Mouse (Mus musculus) heart, embryonic 15.5 days (tissue): ENCODE data around the gene 1700029H14Rik. TPM values are rescaled to one million over a fixed set of nuclear protein-coding genes. Genes with fewer than 3 reads are reported as not detected.

Experiments used
- ATAC-seq: fragments of 200-750 bp; cut with Nextera tagmentation; replicated peaks from 2 replicates; pipeline ENCODE4 v1.8.0; 2017; ENCODE audit warnings: low read depth, moderate TSS enrichment; ENCODE audit not compliant: insufficient number of reproducible peaks, insufficient read depth, low FRiP score
- H3K27ac ChIP-seq: fragments of 300-500 bp; sonication (generic); 2 replicates; pipeline ENCODE4 v1.5.1; 2015; ENCODE audit warnings: mild to moderate bottlenecking, inconsistent platforms
- H3K27me3 ChIP-seq: fragments of 300-500 bp; sonication (generic); 2 replicates; pipeline ENCODE4 v1.6.1; 2015; ENCODE audit warnings: inconsistent platforms
- H3K36me3 ChIP-seq: fragments of 300-500 bp; sonication (generic); 2 replicates; pipeline ENCODE4 v1.6.1; 2015; ENCODE audit warnings: mild to moderate bottlenecking, inconsistent platforms
- H3K4me1 ChIP-seq: fragments of 300-500 bp; sonication (generic); replicated peaks from 2 replicates; pipeline ENCODE4 v1.6.1; 2015; ENCODE audit warnings: inconsistent platforms
- H3K4me2 ChIP-seq: fragments of 300-500 bp; sonication (generic); 2 replicates; pipeline ENCODE4 v1.6.1; 2015; ENCODE audit warnings: inconsistent platforms, mild to moderate bottlenecking, moderate library complexity
- H3K4me3 ChIP-seq: fragments of 300-500 bp; sonication (generic); 2 replicates; pipeline ENCODE4 v1.5.1; 2015; ENCODE audit warnings: mild to moderate bottlenecking, inconsistent platforms
- H3K9ac ChIP-seq: fragments of 300-500 bp; sonication (generic); 2 replicates; pipeline ENCODE4 v1.6.1; 2015; ENCODE audit warnings: mild to moderate bottlenecking, inconsistent platforms
- H3K9me3 ChIP-seq: fragments of 300-500 bp; sonication (generic); replicated peaks from 2 replicates; pipeline ENCODE4 v1.6.1; 2016; ENCODE audit warnings: inconsistent platforms
- WGBS: fragments of 180-500 bp; shearing (Covaris S2); methylation state at CpG from one replicate; pipeline ENCODE4 v1.1.7; 2015; ENCODE audit warnings: mixed read lengths; 5-methylcytosine and 5-hydroxymethylcytosine counted together
- polyA plus RNA-seq: library from polyadenylated mRNA; unstranded; fragments of >200 nt; fragmentation: Nextera tagmentation; extraction: Ambion mirVana; gene quantifications from 2 replicates; pipeline ENCODE4 v1.2.1, GENCODE M21; 2015

Gene 1700029H14Rik
- polyA plus RNA-seq, 1 experiment from 2014 or later: not detected

- H3K36me3 ChIP-seq: peaks cover 17% of the 10 kb centered on the region
Observed at GRCm38 (mm10) chr8:13593340-13593739, 31.1 kb upstream of the 1700029H14Rik start.

GRCm38 (mm10) chr8:13591246-13591645 lies 29.0 kb upstream of the 1700029H14Rik start:
- Histone ChIP-seq H3K36me3 (peaks cover 7% of the 10 kb centered on the region; the same call in 1 of the 2 replicates), H3K4me1 (no peaks in the 10 kb centered on the region), H3K4me2 (no peak overlapping the region), H3K9ac (no peak overlapping the region), H3K27me3 (no peaks in the 10 kb centered on the region), H3K4me3 (no peak overlapping the region), H3K9me3 (no peaks in the 10 kb centered on the region), H3K27ac (no peak overlapping the region)
- no peak for ATAC-seq
- 89% methylated on average over 6 of the region's 6 CpGs for WGBS

More at GRCm38 (mm10) chr8:13593340-13593739, 31.1 kb upstream of the 1700029H14Rik start:
- no peak overlapping the region for H3K27ac ChIP-seq
- no peak overlapping the region for H3K4me2 ChIP-seq
- H3K9ac ChIP-seq: no peak overlapping the region
- ATAC-seq: no peak
- H3K4me1 ChIP-seq: peaks cover 9% of the 10 kb centered on the region
- no peaks in the 10 kb centered on the region for H3K27me3 ChIP-seq
- H3K9me3 ChIP-seq: no peaks in the 10 kb centered on the region
- WGBS: 76% methylated on average over 8 of the region's 8 CpGs
- H3K4me3 ChIP-seq: no peak overlapping the region

GRCm38 (mm10) chr8:13589071-13589470 lies 26.8 kb upstream of the 1700029H14Rik start:
- Histone ChIP-seq H3K36me3 (peaks cover 20% of the 10 kb centered on the region), H3K27me3 (no peaks in the 10 kb centered on the region), H3K27ac (no peak overlapping the region), H3K4me3 (no peak overlapping the region), H3K9ac (no peak overlapping the region), H3K9me3 (no peaks in the 10 kb centered on the region), H3K4me2 (no peak overlapping the region), H3K4me1 (no peaks in the 10 kb centered on the region)
- no peak for ATAC-seq
- 51% methylated on average over 6 of the region's 6 CpGs for WGBS

GRCm38 (mm10) chr8:13584652-13585051 lies 22.4 kb upstream of the 1700029H14Rik start:
- no peaks in the 10 kb centered on the region for H3K4me1 ChIP-seq
- 78% methylated on average over 8 of the region's 8 CpGs for WGBS
- no peak for ATAC-seq
- no peak overlapping the region for H3K4me3 ChIP-seq
- H3K9me3 ChIP-seq: no peaks in the 10 kb centered on the region
- H3K27ac ChIP-seq: no peak overlapping the region
- H3K4me2 ChIP-seq: no peak overlapping the region
- no peaks in the 10 kb centered on the region for H3K27me3 ChIP-seq
- no peak overlapping the region for H3K9ac ChIP-seq
- peaks cover 48% of the 10 kb centered on the region for H3K36me3 ChIP-seq

GRCm38 (mm10) chr8:13577869-13578268 lies 15.6 kb upstream of the 1700029H14Rik start:
- H3K27ac ChIP-seq: no peak overlapping the region
- H3K9ac ChIP-seq: no peak overlapping the region
- WGBS: 92% methylated on average over 6 of the region's 6 CpGs
- H3K4me1 ChIP-seq: no peaks in the 10 kb centered on the region
- no peaks in the 10 kb centered on the region for H3K27me3 ChIP-seq
- ATAC-seq: no peak
- H3K9me3 ChIP-seq: no peaks in the 10 kb centered on the region
- H3K4me3 ChIP-seq: no peak overlapping the region
- H3K4me2 ChIP-seq: no peak overlapping the region
- H3K36me3 ChIP-seq: peaks cover 44% of the 10 kb centered on the region

- 86% methylated on average over 11 of the region's 11 CpGs for WGBS
- Histone ChIP-seq H3K9ac (no peak overlapping the region), H3K36me3 (peaks cover 26% of the 10 kb centered on the region; the same call in 1 of the 2 replicates), H3K4me3 (no peak overlapping the region), H3K27me3 (no peaks in the 10 kb centered on the region), H3K4me2 (no peak overlapping the region), H3K4me1 (no peaks in the 10 kb centered on the region), H3K27ac (no peak overlapping the region), H3K9me3 (no peaks in the 10 kb centered on the region)
- no peak for ATAC-seq
Observed at GRCm38 (mm10) chr8:13571999-13572398, 9.7 kb upstream of the 1700029H14Rik start.

GRCm38 (mm10) chr8:13557526-13557925 lies 4.7 kb downstream of the 1700029H14Rik start:
- no peak overlapping the region for H3K27ac ChIP-seq
- H3K36me3 ChIP-seq: no peaks in the 10 kb centered on the region
- H3K4me2 ChIP-seq: no peak overlapping the region
- no peak overlapping the region for H3K4me3 ChIP-seq
- no peaks in the 10 kb centered on the region for H3K9me3 ChIP-seq
- no peaks in the 10 kb centered on the region for H3K27me3 ChIP-seq
- H3K9ac ChIP-seq: no peak overlapping the region
- WGBS: 61% methylated on average over 2 of the region's 2 CpGs
- ATAC-seq: no peak
- H3K4me1 ChIP-seq: 0 out of 2 replicates have a peak, but pooled peaks cover 4% of the 10 kb centered on the region

- H3K9ac ChIP-seq: no peak overlapping the region
- 96% methylated on average over 6 of the region's 6 CpGs for WGBS
- no peak overlapping the region for H3K4me2 ChIP-seq
- no peak for ATAC-seq
- no peak overlapping the region for H3K27ac ChIP-seq
- no peaks in the 10 kb centered on the region for H3K9me3 ChIP-seq
- H3K4me3 ChIP-seq: no peak overlapping the region
- H3K4me1 ChIP-seq: peaks cover 16% of the 10 kb centered on the region
- H3K36me3 ChIP-seq: no peaks in the 10 kb centered on the region
- peaks cover 13% of the 10 kb centered on the region; the same call in 1 of the 2 replicates for H3K27me3 ChIP-seq
Observed at GRCm38 (mm10) chr8:13551574-13551830, 10.8 kb downstream of the 1700029H14Rik start.

- WGBS: 50% methylated on average over 9 of the region's 9 CpGs
- Histone ChIP-seq H3K9ac (no peak overlapping the region), H3K27ac (no peak overlapping the region), H3K4me3 (no peak overlapping the region), H3K27me3 (peaks cover 13% of the 10 kb centered on the region; the same call in 1 of the 2 replicates), H3K4me2 (no peak overlapping the region), H3K36me3 (no peaks in the 10 kb centered on the region), H3K4me1 (peaks cover 16% of the 10 kb centered on the region), H3K9me3 (no peaks in the 10 kb centered on the region)
- ATAC-seq: peak; percentile 87
Observed at GRCm38 (mm10) chr8:13550718-13551573, 11.3 kb downstream of the 1700029H14Rik start.

GRCm38 (mm10) chr8:13548831-13549230 lies 13.4 kb downstream of the 1700029H14Rik start:
- Histone ChIP-seq H3K36me3 (no peaks in the 10 kb centered on the region), H3K9me3 (no peaks in the 10 kb centered on the region), H3K9ac (no peak overlapping the region), H3K4me2 (no peak overlapping the region), H3K27ac (no peak overlapping the region), H3K4me3 (no peak overlapping the region), H3K4me1 (peaks cover 16% of the 10 kb centered on the region), H3K27me3 (peaks cover 13% of the 10 kb centered on the region; the same call in 1 of the 2 replicates)
- no peak for ATAC-seq
- 33% methylated on average over 9 of the region's 9 CpGs for WGBS

- Histone ChIP-seq H3K36me3 (no peaks in the 10 kb centered on the region), H3K4me1 (peaks cover 16% of the 10 kb centered on the region), H3K4me2 (no peak overlapping the region), H3K4me3 (no peak overlapping the region), H3K27me3 (peaks cover 13% of the 10 kb centered on the region; the same call in 1 of the 2 replicates), H3K27ac (no peak overlapping the region), H3K9ac (no peak overlapping the region), H3K9me3 (no peaks in the 10 kb centered on the region)
- ATAC-seq: peak; percentile 48; the same call in 1 of the 2 replicates
- 27% methylated on average over 4 of the region's 4 CpGs for WGBS
Observed at GRCm38 (mm10) chr8:13548235-13548634, 14.0 kb downstream of the 1700029H14Rik start.

- ATAC-seq: no peak
- 86% methylated on average over 4 of the region's 4 CpGs for WGBS
Observed at GRCm38 (mm10) chr8:13546421-13546820, 15.8 kb downstream of the 1700029H14Rik start.

More at GRCm38 (mm10) chr8:13546421-13546820, 15.8 kb downstream of the 1700029H14Rik start:
- peaks cover 13% of the 10 kb centered on the region; the same call in 1 of the 2 replicates for H3K27me3 ChIP-seq
- no peaks in the 10 kb centered on the region for H3K36me3 ChIP-seq
- no peak overlapping the region for H3K9ac ChIP-seq
- no peak overlapping the region for H3K27ac ChIP-seq
- H3K4me2 ChIP-seq: no peak overlapping the region
- H3K9me3 ChIP-seq: no peaks in the 10 kb centered on the region
- peaks cover 15% of the 10 kb centered on the region for H3K4me1 ChIP-seq
- H3K4me3 ChIP-seq: no peak overlapping the region
